Mouse (Mus musculus) cerebellum, adult 18-20 months (tissue): ENCODE measurements at regions not wholly inside any gene's neighbourhood (a gene's known extent, or its start where the extent isn't known, plus 50 kb on each side); places are given as distances from the start of the nearest gene placed in this dataset.

Experiments used
- DNase-seq, 2 experiments: peaks; one replicate each; pipeline ENCODE4 v3.0.0; 2021

DNA sequence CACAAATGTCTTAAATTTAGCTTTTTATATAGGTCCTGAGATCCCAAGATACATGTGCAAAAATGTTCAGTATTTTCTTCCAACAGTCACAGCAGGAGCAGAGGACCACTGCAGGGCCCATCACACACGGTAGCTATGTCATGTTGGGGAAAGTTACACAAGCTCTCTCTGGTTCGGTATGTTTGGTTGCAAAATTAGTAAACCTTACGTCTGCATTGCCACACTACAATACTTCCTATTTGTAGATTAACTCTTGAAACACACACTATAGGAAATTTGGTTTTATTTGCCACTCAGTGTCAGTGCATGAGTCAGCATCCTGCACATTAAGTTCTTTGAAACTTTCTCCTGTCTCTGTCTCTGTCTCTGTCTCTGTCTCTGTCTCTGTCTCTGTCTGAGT is 82.0 kb downstream of the Cth start:
- DNase-seq, result no peak

DNA sequence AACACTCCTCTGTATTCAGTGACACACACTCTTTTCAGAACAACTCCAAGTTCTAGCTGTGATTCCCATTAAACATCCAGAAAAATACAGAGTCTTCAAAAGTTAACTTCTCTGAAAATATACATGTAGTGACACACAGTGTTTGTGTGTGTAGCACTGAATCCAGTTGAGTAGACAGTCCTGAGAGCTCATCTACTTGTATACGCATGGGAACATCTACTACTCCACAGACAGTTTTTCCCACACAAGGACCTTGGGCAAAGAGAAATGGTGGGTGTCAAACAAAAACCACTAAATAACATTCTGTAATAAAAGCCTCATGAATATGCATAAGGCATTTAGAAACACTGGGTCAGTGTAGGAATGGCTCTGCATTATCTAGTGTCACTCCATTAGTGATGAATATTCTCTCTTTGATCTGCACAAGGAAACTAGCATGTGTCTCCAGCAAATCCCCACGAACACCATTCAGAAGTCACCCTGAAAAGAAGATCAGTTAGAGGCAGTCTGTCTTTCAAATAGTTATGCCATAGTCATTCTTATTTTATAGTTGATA is 83.6 kb downstream of the Cth start:
- DNase-seq, result no peak

DNA sequence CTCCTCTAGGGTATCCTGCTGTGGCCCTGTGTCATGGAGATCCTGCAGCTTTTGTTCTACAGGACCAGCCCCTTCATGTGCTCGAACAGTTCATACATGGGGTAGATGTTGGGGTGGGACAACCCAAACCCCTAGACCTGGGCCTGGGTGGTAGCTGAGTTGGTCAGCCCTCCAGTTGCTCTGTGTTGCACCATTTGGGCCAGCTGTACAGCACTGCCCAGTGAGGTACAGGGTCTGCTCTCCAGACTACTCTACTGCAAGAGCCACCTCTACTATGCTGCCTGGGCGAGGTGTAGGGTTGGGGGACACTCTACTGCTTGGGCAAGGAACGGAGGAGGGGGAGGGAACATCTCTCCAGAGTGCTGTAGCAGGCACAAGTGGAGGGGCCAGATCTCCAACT is 120.6 kb downstream of the Cth start:
- no peak for DNase-seq

DNA sequence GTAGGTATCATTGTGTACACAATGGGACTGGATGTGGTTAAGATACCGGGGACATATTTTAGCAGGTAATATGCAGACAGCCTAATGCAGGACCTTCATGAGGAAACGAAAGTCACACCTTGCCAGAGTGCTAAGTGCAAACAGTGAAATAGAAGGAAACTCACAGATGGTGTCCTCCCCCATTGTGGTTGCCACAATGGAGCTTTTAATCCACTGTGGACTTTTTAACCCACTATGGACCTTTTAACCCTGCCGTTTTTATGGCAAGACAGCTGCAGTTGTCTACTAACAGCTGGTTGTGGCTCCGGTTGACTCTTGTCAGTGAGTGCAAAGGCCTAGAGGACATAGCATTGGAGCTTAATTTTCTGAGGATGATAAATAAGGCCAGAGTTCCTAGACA is 121.5 kb downstream of the Cth start:
- no peak for DNase-seq

DNA sequence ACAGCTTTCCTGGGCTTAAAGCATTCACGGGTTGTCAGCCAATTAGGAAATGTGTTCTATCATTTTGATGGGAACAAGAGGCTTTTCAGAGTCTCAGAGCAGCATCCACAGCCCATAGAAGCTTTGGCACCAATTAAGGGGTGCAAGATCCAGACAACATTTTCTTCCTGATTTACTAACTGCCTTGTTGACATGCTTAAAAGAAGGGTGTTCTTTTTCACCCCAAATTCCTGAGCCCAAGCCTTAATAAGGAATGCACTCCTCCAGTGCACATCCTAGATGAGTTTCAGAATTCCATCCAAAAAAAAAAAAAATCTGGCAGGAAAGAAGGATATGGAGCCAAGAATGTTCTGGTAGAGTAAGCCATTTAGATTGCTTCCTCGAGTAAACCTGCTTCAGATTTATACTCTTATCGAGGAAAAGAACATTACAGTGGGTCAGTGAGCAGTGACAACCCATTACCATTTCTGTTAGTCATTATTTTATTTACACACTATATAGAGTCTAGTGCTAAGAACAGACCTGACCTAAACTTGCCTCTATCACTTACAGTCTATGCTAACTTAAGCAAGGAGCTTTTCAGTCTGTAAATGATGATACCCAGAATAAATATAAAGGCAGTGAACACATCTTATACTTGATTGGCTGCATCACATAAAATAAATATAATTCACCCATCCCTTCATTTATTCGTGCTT is 137.2 kb downstream of the Cth start:
- DNase-seq, result no peak

DNA sequence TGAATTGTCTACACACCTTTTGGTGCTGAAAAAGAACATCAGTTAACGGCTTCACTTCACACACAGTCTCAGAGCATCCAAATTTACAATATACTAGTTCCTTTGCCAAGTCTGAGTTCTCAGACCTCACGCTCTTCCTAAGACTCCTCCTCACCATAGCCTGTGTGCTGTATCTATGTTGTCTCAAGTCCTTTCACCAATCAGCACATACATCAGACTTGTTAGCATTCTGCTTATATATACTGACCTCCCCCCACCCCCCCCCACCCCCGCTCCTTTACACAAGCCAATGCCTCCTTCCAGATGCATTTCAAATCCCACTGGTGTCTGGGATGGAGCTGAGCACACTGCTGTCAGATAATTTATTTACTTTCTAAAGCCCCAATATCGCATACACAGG is 143.8 kb downstream of the Cth start:
- DNase-seq, result no peak

DNA sequence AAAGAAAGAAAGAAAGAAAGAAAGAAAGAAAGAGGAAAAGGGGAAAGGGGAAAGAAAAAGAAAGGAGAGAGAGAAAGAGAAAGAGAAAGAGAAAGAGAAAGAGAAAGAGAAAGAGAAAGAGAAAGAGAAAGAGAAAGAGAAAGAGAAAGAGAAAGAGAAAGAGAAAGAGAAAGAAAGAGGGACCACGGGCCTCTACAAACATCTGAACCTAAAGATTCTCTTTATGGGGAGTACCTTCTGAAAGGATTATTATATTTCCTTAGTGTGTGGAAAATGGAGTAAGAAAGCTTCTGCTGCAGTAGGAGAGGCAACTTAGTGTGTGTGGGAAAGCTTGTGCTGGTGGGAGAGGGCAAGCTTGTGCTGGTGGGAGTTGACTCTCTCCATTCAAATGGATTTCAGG is 147.1 kb downstream of the Cth start:
- DNase-seq, result no peak

DNA sequence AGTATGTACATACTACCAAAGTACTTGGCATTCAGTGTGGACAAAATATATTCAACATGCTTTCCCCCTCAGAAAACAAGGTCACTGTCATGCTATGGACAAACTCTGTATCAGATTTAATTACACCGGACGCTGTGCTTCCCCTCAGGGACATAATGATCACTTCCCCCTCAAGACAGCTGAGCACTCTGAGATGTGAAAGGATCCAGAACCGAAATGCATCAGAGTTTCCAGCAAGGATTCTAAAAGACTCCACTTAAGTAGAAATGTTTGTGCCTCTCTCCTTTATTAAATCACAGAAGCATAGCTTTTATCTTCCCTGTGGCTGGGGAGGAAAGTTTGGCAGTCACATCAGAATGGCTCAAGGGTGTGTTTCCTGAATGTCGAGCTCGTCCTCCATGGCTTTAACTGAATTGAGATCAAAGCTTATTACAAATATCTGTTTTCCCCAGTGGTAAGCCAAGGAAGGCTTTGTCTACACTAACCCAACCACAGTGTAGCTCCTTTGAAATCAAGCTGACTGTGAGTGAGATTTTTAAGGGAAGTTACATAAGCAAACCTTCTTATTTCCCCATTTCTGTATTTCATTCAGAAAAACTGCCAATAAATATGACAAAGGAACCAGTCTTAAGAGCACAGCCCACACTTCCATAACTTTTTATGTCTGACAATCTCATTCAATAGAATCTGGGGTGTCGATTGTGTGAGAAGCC is 161.2 kb downstream of the Cth start:
- no peak for DNase-seq

DNA sequence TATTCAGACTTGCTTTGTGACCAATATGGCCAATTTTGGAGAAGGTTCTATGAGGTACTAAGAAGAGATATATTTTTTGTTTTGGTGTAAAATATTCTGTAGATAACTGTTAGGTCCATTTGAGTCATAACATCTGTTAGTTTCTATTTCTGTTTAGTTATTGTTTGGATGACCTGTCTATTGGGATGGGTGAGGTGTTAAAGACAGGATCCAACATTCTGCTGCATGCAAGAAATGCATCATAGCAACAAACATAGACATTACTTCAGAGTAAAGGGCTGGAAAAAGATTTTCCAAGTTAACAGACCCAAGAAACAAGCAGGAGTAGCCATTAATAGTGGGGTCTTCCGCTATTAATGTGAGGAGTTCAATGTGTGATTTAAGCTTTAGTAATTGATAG is 165.0 kb downstream of the Cth start:
- no peak for DNase-seq

DNA sequence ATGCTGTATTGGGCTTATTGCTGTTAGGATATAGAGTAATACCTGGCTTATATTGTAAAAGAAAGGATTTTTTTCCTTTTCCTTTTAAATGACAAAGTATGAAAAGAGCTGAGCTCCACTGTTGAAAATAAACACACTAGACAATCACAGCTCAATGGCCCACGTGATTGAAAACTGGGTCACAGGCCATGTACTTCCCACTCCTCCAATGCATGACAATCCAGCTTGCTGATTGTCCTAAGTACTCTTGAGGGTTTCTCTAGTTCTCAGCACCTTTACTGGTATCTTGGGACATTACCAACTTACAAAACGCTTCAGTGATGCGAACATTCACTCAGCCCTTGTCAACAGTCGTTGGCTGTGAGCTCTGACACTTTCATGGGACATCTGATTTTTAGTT is 170.1 kb downstream of the Cth start:
- DNase-seq, result no peak

DNA sequence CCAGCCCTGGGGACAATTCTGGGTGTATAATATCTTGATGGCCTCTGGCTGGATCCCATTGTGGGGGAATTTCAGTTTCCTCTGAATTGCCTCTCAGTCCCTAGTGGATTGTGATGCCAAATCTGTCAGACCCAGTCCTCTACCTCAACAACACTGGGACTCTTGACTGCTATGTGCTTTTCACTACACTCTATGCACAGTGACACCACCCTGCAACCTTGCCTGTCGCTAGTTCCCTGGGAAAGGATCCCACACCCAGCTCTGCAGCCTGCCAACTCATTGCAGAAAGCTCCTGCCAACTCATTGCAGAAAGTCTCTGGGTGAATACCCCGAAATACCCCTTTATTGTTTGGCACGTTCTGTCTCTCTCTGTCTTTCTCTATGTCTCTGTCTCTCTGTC is 174.6 kb downstream of the Cth start:
- no peak for DNase-seq

DNA sequence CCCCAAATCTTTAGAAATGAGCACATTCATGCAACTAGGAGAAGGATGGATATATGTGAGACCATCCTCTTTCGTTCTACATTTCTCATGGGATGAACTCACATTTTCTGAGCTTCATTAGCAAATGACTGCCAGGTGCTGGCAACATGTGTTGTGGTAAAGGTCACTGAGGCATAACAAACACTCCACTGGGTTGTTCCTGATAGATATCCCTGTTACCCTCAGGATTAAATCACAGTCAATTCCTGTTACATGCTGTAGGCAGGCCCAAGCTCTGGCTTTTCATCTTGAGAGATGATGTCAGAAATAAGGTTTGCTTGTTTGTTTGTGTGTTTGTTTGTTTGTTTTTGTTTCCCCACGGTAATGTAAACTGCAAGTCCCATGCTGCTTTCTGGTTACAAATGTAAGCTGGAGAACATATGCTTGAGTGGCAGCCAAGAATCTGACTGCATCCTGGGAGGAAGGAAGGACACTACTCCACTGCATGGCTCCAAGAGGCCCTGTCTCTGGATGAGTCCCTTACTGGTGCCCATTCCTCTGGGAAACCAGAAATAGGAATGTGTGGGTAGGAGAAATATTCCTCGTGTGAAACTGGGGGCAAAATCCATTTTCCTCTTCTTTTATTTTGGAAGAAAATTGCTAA is 176.4 kb downstream of the Cth start:
- no peak for DNase-seq

DNA sequence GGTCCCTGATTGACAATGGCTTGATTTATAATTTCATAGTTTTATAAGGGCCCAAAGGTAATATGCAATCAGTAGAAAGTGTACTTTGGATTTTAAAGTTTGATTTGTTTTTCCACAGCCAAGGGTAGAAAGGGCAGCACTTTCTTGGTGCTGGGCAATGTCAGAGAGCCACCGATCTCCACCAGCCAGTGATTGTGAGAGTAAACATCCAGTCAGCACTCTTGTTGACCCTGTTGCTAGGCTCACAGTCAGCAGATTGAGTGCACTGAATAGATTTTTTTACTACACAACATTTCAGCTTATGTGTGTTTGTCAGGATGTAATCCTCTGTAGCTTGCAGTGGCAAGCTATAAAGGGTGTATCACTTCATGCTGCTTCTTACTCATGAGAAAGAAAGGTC is 176.3 kb downstream of the Ptger3 start:
- DNase-seq, result no peak

DNA sequence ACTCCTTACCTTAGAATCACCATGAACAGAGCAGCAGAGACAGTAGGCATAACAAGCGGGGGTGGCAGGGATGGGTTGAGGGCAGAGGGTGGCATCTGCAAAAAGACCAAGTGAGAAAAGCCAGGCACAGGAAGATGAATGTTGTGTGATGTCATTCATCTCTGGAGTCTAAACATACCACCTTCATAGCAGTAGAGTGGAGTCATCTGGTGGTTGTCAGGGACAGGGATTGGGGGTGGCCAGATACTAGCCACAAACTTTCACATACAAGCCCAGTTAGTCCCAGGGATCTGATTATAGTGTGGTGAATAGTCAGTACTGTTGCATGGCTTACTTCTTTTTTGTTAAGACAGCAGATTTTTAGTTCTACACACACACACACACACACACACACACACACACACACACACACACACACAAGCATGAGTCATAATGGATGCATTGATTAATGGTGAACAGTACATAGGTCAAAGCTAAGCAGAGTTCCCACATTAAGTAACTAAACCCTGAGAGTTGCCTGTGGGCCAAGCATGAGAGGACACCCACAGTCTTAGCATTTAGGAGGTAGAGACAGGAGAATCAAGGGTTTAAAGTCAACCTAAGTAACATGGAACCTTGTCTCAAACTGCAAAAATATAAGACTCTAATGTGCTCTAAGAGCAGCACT is 173.1 kb downstream of the Ptger3 start:
- DNase-seq, result no peak

DNA sequence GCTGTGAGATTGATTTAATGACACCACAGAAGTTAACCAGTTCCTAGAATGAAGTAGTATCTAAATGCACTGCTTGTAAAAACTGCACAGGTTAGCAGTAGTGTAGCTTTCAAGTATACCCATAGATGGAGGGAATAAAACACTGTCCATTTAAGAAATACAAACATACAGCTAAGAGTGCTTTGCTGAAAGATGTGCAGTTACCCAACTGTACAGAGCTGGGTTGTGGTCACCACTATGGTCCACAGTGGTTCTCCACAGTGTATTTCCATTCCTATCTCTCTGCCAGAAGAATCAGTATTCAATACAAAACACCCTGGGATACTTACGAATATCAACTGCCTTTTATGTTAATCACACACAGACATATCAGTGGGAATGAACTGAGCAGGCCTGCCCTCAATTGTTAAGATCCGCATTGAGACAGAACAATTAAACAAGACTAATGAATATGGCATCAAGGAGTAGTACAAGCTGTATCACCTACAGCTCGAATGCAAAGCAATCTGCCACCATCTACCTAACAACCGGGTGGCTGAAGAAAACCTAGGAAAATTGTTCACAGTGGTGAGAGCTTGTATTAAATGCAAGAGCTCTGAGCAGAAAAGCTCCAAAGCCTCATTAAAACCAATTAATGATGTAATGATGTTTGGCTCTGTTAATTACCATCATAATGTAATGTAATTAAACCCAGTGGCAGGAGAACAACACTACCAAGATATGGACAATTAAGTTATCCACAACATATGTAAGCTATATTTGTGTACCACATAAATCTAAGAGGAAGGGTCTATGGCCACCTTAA is 165.6 kb downstream of the Ptger3 start:
- no peak for DNase-seq

DNA sequence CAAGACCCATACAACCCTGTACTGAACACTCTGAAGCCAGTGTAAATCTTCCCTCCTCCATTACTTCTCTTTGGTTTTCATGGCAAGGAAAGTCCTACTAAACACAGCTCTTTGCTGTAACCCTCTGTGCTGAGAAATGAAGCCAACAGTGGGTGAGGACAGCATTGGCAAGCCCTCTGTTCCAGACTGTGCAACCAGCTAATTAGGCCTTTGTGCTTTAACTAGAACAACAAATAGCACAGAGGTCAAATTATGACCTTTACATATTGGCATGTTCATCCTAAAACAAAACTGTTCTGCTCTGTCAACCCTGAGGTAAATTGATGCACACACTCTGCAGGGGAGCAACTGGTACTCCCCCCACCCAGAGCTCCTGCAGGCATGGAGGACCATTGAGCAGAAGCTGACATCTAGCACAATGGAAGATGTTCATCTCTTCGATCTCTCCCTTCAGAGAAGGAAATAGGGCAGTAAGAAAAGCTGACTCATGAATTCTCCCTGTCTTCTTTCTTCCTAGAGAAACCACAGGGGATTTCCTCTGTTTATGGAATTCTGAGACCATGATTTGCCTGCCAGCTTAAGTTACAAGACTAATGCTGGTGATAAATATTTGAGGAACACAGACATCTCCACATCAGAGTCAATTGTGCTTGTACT is 163.1 kb downstream of the Ptger3 start:
- DNase-seq, result no peak

DNA sequence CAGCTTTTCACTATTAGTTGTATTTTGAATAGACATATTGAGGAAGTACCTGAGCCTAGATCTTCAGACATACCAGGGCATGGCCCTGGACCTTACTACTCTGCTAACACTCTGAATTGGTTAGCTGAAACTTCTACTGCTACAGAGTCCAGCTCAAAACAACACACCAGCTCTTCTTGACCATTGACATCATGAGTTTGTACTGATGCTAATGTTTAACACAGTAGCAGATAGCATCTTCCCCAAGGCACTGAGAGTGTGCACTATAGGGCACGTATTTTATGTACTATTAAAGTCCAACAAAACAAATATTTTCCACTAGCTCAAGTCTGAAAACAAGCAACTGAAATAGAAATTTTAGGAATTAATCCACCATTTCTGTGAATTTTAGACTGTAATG is 157.8 kb downstream of the Ptger3 start:
- no peak for DNase-seq

DNA sequence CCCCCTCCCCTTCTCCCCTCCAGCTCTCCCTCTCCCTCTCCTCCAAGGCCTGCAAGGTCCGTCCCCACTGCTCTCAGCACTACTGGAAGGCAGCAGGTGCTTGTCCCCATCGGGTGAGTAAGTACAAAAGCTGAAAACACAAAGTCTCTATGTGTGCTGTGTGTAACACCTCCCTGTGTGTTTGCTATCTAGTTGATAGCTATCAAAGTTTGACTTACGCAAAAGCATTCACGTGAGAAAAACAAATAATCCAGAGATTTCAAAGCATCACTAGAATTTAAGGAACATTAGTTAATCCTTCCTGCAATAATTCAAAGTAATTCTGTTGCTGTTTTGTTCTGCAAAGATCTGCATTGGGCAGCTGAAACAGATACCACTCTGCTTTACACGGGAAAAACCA is 156.5 kb downstream of the Ptger3 start:
- no peak for DNase-seq

DNA sequence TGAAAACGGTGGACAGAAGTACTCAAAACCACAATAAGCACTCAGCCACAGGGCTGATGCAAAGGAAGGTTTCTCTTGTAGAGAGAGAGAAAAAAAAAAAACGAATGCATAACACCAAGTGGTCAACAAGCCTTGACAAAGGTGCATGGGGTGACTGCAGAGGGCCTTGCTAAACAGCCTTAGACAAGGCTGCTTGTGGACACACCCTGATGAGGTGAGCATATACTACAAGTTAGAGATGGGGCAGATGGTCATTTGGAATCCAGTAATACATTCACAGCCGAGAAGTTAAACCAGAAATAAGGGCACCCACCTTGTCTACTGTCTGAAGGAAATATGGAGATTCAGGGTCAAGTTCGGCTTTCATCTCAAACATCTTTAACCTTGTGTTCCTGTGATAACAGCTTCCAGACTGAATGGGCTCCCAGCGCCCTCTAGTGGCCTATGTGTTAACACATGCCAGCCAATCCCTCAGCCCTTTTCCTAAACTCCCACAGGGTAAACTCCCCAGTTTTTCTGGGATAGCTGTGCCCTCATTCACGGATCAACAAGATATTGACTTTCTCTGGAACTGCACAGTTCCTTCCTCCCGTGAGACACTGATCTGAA is 150.7 kb downstream of the Ptger3 start:
- peak; percentile 60 to 74 for DNase-seq

DNA sequence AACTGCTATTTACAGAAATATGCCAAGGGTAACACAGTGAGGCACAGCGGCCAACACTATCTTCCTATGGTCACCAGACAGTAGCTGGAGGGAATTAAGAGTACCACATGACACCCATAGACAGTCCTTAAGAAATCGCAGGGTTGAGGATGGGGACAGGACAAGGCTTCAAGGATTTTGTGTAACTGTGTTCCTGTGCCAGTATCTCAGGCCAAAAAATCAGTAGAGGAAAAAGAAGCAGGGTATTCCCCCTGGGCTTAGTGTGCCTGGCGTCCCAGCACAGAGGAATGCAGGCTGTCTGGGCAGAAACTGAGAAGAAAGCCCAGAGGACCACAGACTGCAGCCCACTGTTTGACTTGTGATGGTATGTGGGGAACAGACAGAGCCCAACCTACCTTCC is 147.3 kb downstream of the Ptger3 start:
- DNase-seq, result no peak

DNA sequence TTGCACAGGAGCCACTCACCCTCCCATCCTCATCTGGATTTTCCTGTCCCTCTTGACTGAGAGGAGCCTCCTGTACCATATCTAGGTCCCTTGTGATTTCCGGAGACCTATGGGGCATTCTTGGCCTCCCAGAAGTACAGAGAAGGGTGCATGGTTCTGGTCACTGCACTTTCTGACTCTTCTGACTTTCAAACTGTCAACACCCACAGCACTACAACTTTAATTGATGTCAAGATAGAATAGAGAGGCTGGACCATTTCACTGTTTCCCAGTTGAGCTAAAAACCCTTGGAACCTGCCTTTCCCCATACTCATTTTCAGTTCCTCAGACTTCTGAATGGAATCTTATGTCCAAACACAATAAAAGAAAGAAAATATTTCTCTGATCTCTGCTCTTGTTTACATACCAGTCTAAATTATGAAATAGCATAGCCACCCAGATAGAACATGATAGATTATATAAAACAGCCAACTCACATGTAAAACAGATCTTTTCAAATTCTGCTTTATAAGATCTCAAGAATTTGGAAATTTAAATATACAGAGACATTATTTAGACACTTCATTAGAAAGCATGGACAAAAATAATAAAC is 144.2 kb downstream of the Ptger3 start:
- DNase-seq, result no peak
